Mouse (Mus musculus) liver, embryonic 12.5 days (tissue): ENCODE data around the gene BC003965. TPM values are rescaled to one million over a fixed set of nuclear protein-coding genes. Genes with fewer than 3 reads are reported as not detected.
A peak's percentile ranks its signal among the peaks of the same experiment; 100 is the strongest.
"Not testable (repeated sequence)": the region's sequence is repeated elsewhere in the genome, so short reads cannot be mapped to it uniquely, and the experiment has no call there.

ENCODE experiments used
- ATAC-seq: fragments of 200-750 bp; cut with Nextera tagmentation; 2 replicates; pipeline ENCODE4 v1.8.0; 2017; ENCODE audit warnings: moderate number of reproducible peaks, mild to moderate bottlenecking, moderate library complexity
- H3K27ac ChIP-seq: fragments of 300-500 bp; sonication (generic); 2 replicates; pipeline ENCODE4 v1.5.1; 2016; ENCODE audit warnings: mild to moderate bottlenecking
- H3K27me3 ChIP-seq: fragments of 300-500 bp; sonication (generic); replicated peaks from 2 replicates; pipeline ENCODE4 v1.6.1; 2016; ENCODE audit warnings: mild to moderate bottlenecking, moderate library complexity
- H3K36me3 ChIP-seq: fragments of 300-500 bp; sonication (generic); 2 replicates; pipeline ENCODE4 v1.6.1; 2016; ENCODE audit warnings: mild to moderate bottlenecking, moderate library complexity
- H3K4me1 ChIP-seq: fragments of 300-500 bp; sonication (generic); 2 replicates; pipeline ENCODE4 v1.6.1; 2016
- H3K4me2 ChIP-seq: fragments of 300-500 bp; sonication (generic); 2 replicates; pipeline ENCODE4 v1.6.1; 2016; ENCODE audit warnings: mild to moderate bottlenecking, moderate library complexity
- H3K4me3 ChIP-seq: fragments of 300-500 bp; sonication (generic); 2 replicates; pipeline ENCODE4 v1.5.1; 2016; ENCODE audit warnings: mild to moderate bottlenecking, moderate library complexity
- H3K9ac ChIP-seq: fragments of 300-500 bp; sonication (generic); 2 replicates; pipeline ENCODE4 v1.6.1; 2016; ENCODE audit warnings: mild to moderate bottlenecking, moderate library complexity
- H3K9me3 ChIP-seq: fragments of 300-500 bp; sonication (generic); replicated peaks from 2 replicates; pipeline ENCODE4 v1.6.1; 2016; ENCODE audit warnings: mild to moderate bottlenecking, moderate library complexity
- WGBS: fragments of 180-500 bp; shearing (Covaris S2); methylation state at CpG from one replicate; pipeline ENCODE4 v1.1.7; 2016; ENCODE audit not compliant: insufficient replicate concordance; 5-methylcytosine and 5-hydroxymethylcytosine counted together
- polyA plus RNA-seq: library from polyadenylated mRNA; unstranded; fragments of >200 nt; fragmentation: Nextera tagmentation; extraction: Ambion mirVana; gene quantifications from 2 replicates; pipeline ENCODE4 v1.2.1, GENCODE M21; 2016

BC003965 gene
- polyA plus RNA-seq, 1 experiment from 2014 or later = 32.1 TPM

DNA sequence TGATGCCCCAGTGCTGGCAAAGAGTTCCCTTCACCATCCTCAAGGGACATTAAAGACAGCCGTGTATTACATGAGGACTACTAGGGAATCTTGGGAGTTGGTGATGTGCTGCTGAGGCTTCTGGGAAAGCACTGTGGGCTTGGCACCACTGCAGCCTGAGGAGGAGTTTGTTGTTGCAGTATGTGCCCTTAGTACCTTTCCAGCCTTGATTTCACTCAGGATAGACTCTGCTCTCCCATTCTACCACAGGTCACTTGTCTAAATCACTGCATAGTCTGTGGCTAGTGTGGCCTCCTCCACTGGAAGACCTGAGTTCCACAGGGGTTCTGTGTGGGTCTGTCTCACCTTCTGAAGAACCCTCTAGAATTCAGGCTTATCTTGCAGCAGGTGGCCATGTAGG lies 36.4 kb downstream of the BC003965 start:
- Histone ChIP-seq H3K4me1 (peaks cover 46% of the 10 kb centered on the region), H3K4me2 (peak overlapping the region; percentile 89; the same call in 1 of the 2 replicates)

DNA sequence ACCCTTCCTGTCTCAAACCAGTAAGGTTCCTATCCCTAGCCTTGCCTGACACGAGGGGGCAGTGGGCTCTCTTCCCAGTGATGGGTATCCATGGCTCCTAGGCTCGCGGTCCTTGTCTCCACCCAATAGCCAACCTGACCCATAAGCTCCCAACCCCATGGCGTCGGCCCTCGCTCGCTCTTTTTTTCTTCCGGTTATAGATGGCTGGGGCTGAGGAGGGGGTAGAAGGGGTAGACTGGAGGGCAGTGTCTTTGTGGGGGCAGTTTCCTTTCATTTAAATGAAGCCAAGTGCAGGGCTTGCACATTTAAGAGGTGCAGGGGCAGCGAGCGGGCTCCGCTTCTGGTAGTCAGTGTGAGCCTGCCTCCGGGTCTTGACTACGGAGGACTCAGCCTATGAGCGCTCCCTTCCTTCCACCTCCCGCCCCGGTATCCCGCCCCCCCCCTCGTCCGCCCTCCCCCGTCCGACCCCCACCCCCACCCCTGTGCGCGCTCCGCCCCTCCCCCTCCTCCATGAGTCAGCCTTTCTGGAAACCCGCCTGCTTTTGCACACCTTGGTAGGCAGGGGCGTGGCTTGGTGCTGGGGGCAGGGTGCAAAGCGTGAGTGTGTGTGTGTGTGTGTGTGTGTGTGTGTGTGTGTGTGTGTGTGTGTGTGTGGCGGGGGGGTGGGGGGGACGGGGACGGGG lies 37.6 kb downstream of the BC003965 start:
- H3K4me2 ChIP-seq = peak overlapping the region; percentile 89
- no peaks in the 10 kb centered on the region for H3K9me3 ChIP-seq
- peak overlapping the region; percentile 80 for H3K4me3 ChIP-seq
- H3K36me3 ChIP-seq = peaks cover 35% of the 10 kb centered on the region
- peaks cover 58% of the 10 kb centered on the region for H3K4me1 ChIP-seq
- under 1% methylated on average over 17 of the region's 30 CpGs for WGBS
- H3K9ac ChIP-seq = peak overlapping the region; percentile 89
- H3K27me3 ChIP-seq = no peaks in the 10 kb centered on the region
- peak; percentile 80 for ATAC-seq
- H3K27ac ChIP-seq = peak overlapping the region; percentile 99

More for the DNA sequence above, 36.4 kb downstream of the BC003965 start:
- Histone ChIP-seq H3K4me3 (no peak overlapping the region; the same call in 1 of the 2 replicates), H3K9me3 (no peaks in the 10 kb centered on the region), H3K36me3 (peaks cover 33% of the 10 kb centered on the region), H3K27ac (peak overlapping the region; percentile 99), H3K27me3 (no peaks in the 10 kb centered on the region), H3K9ac (peak overlapping the region; percentile 89; the same call in 1 of the 2 replicates)
- 79% methylated on average over 1 of the region's 1 CpGs for WGBS
- no peak for ATAC-seq

DNA sequence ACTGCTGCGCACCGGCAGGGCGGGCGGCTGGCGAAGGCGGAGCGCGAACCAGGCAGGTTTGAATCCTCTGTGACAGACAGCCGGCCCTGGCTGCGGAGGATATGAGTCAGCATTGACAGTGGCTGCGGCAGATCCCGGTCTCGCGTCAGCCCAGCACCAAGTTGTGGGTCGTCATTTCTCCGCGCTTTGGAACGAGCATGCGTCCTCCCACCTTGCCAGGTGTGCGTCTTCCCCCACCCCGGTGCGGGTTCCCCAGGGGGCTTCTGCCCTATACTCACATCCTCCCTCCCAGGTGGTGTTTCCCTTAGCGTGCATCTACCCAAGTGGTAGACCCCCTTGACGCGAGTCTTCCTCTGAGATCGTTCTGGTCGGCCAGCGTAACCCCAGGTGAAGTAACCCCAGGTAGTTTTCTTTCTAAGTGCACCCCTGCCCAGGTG lies 38.2 kb downstream of the BC003965 start:
- peak overlapping the region; percentile 89 for H3K9ac ChIP-seq
- 3% methylated on average over 16 of the region's 28 CpGs for WGBS

DNA sequence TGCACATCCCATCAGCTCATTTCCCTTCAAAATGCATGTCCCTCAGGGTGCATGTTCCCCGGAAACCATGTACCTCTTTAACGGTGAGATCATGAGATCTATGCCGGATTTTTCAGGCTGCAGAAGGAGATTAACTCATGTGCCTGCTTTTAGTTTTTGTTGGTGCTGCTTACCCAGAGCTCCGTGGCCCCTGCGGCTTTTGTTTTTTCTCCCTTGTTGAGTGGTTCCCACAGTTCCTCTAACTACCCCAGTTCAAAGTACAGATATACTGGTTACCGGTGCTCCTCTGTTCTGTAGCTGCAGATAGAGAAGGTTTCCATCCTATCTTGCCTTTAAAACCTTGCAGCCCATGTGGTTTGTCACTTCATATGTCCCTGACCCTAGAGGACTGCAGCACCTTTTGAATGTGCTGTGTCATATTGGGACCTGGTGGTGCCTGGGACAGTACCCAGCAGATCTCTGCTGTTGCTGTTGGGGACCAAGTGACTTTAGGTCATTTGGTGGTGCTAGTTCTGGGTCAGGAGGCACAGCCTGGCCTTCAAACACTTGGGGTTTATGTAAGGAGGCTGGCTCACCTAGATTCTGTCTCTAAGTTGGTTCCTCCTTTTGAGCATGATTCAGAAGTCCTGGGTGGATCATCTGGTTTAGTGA lies 38.7 kb downstream of the BC003965 start:
- no peaks in the 10 kb centered on the region for H3K9me3 ChIP-seq
- peak overlapping the region; percentile 89 for H3K4me2 ChIP-seq
- peak overlapping the region; percentile 99 for H3K27ac ChIP-seq
- peak overlapping the region; percentile 80 for H3K4me3 ChIP-seq
- H3K4me1 ChIP-seq = peaks cover 69% of the 10 kb centered on the region
- ATAC-seq = peak; percentile 64
- peak overlapping the region; percentile 89 for H3K9ac ChIP-seq
- no peaks in the 10 kb centered on the region for H3K27me3 ChIP-seq
- H3K36me3 ChIP-seq = peaks cover 36% of the 10 kb centered on the region
- WGBS = 8% methylated on average over 6 of the region's 6 CpGs

More for the DNA sequence above, 38.2 kb downstream of the BC003965 start:
- H3K4me2 ChIP-seq = peak overlapping the region; percentile 89
- peaks cover 64% of the 10 kb centered on the region for H3K4me1 ChIP-seq
- peak; percentile 68 for ATAC-seq
- H3K36me3 ChIP-seq = peaks cover 36% of the 10 kb centered on the region
- H3K9me3 ChIP-seq, H3K27me3 ChIP-seq: not testable (repeated sequence)
- H3K27ac ChIP-seq = peak overlapping the region; percentile 99
- peak overlapping the region; percentile 80 for H3K4me3 ChIP-seq

DNA sequence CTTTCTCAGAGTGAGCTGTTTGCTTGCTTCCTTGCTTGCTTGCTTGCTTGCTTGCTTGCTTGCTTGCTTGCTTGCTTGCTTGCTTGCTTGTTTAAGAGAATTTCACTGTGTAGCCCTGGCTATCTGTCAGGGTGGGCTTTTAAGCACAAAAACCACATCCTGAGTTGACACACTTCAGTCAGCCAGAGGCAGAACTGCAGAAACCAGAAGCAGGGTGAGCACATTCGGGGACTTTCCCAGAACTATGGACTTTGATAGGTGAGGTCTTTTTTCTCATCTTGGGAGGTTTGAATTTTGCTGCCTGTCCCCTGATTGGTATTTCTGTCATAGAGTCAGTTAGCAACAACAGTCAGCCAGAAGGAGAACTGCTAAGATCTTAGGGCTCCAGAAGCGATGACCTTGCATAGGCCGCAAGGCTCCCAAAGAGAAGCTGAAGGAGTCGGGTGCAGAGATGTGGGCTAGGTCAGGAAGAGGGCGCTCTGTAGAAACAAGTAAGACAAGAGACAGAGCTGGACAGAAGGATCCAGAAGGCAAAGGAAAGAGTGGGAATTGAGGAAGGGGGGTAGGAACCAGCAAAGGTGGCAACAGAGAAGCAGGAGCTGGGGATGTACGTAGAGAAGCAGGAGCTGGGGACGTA lies 40.4 kb downstream of the BC003965 start:
- peaks cover 74% of the 10 kb centered on the region for H3K4me1 ChIP-seq
- H3K27ac ChIP-seq = peak overlapping the region; percentile 99
- ATAC-seq = no peak
- peak overlapping the region; percentile 89 for H3K9ac ChIP-seq
- peaks cover 40% of the 10 kb centered on the region for H3K36me3 ChIP-seq
- WGBS = 56% methylated on average over 7 of the region's 7 CpGs
- H3K4me2 ChIP-seq = peak overlapping the region; percentile 89
- peak overlapping the region; percentile 80 for H3K4me3 ChIP-seq
- H3K27me3 ChIP-seq = no peaks in the 10 kb centered on the region
- no peaks in the 10 kb centered on the region for H3K9me3 ChIP-seq

DNA sequence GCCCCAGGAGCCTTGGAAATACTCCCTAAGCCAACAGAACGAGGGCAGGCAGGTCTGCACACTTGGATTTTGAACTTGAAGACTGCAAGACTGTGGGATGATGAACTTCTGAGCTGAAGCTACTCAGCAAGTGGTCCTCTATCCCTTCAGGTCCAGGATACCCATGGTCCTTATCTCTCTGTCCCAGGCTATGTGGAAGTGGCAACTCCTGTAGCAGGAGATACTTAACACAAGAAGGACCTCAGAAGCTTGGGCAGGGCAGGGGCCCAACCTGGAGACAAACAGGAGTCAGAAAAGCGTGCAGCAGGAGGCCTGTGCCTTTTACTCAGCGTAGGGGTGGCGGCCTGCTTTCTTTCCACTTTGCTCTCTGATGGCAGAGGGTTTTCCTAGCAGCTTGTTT lies 41.3 kb downstream of the BC003965 start:
- Histone ChIP-seq H3K9me3 (no peaks in the 10 kb centered on the region), H3K27me3 (no peaks in the 10 kb centered on the region), H3K9ac (peak overlapping the region; percentile 89), H3K4me2 (peak overlapping the region; percentile 89), H3K27ac (peak overlapping the region; percentile 99), H3K36me3 (peaks cover 50% of the 10 kb centered on the region), H3K4me3 (peak overlapping the region; percentile 80), H3K4me1 (peaks cover 69% of the 10 kb centered on the region)
- WGBS = 26% methylated on average over 4 of the region's 4 CpGs
- ATAC-seq = peak; percentile 76

DNA sequence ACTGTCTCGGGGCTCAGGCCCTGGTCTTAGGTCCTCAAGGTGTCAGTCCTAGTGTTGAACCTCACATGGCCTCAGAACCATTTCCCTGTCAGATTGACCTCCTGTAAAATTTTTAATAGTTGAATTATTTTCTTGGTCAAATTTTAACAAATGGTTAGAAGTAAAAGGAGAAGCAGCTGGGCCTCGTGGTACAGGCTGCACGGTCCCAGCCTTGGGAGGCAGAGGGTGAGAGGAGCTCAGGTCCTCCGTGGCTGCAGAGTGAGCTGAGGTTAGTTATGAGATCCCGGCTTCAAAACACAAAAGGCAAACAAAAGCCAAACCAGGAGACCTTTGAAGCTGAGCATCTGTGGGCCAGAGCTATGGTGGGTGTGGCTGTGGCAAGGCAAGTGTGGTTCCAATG lies 43.6 kb downstream of the BC003965 start:
- Histone ChIP-seq H3K4me1 (peaks cover 57% of the 10 kb centered on the region), H3K9me3 (no peaks in the 10 kb centered on the region), H3K36me3 (peaks cover 60% of the 10 kb centered on the region), H3K27me3 (no peaks in the 10 kb centered on the region), H3K4me2 (peak overlapping the region; percentile 89), H3K27ac (peak overlapping the region; percentile 99; the same call in 1 of the 2 replicates), H3K9ac (no peak overlapping the region; the same call in 1 of the 2 replicates), H3K4me3 (no peak overlapping the region)
- 91% methylated on average over 5 of the region's 5 CpGs for WGBS
- ATAC-seq = no peak

DNA sequence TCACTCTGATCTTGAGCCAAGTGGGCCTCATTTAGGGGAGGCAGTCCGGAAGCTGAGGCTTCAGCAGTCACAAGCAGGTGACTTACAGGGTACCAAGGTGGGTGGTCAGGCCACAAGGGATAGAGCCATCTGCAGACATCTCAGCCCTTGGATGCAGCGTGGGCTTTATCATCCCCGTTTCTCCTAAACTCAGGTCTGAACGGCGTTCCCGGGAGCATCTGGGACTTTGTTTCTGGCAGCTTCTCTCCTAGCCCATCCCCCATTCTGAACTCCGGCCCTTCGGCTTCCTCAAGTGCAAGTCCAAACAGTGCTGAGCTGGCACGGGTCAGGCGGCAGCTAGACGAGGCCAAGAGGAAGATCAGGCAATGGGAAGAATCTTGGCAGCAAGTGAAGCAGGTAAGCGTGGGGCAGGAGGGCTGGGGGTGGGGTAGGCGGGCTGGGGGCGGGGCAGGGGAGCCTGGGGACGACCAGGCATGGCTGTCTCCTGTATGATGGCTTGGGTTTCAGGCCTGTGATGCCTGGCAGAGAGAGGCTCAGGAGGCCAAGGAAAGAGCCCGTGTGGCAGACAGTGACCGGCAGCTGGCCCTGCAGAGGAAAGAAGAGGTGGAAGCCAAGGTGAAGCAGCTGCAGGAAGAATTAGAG lies 45.8 kb downstream of the BC003965 start:
- not testable (repeated sequence) for H3K4me2 ChIP-seq, H3K27ac ChIP-seq, H3K9me3 ChIP-seq, H3K9ac ChIP-seq, ATAC-seq, H3K4me3 ChIP-seq, H3K27me3 ChIP-seq
- peaks cover 37% of the 10 kb centered on the region for H3K4me1 ChIP-seq
- WGBS = 75% methylated on average over 17 of the region's 17 CpGs
- H3K36me3 ChIP-seq = peaks cover 69% of the 10 kb centered on the region

DNA sequence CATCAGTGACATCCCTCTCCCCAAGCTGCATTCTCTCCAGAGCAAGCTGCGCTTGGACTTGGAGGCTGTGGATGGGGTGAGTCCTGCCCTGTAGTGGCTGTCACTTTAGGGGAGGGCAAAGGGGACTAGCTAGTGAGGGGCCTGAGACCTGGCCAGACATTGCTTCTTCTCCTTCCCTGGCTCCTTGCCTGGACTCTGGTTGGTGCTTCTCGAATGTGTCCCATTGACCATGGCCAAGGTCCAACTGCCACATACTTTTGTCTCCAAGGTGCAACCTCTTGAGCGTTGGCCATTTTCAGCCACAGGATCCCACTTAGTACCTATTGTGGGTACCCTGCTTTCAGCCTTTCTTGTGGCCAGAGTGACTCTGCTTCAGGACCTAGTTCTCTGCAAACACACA lies 46.3 kb downstream of the BC003965 start:
- Histone ChIP-seq H3K9ac (no peak overlapping the region), H3K9me3 (no peaks in the 10 kb centered on the region), H3K27ac (no peak overlapping the region), H3K27me3 (no peaks in the 10 kb centered on the region), H3K4me2 (no peak overlapping the region), H3K4me1 (peaks cover 31% of the 10 kb centered on the region), H3K36me3 (peaks cover 75% of the 10 kb centered on the region), H3K4me3 (no peak overlapping the region)
- no peak for ATAC-seq
- 95% methylated on average over 3 of the region's 3 CpGs for WGBS

DNA sequence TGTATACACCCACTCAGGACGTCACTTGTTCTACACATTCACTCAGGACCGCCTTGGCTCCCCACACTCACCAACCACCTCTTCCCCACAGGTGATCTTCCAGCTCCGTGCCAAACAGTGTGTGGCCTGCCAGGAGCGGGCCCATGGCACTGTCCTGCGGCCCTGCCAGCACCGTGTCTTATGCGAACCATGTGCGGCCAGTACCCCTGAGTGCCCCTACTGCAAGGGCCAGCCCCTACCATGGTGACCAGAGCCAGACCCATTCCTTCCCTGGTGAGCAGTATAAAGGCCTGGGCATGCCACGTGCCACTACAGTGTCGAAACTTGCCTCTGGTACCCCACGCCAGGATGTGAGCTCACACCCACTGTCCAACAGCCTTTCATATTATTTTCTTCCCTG lies 47.3 kb downstream of the BC003965 start:
- not testable (repeated sequence) for H3K27ac ChIP-seq, H3K4me2 ChIP-seq, H3K9ac ChIP-seq, H3K9me3 ChIP-seq, H3K4me3 ChIP-seq, ATAC-seq, H3K27me3 ChIP-seq
- Histone ChIP-seq H3K4me1 (peaks cover 22% of the 10 kb centered on the region), H3K36me3 (peaks cover 73% of the 10 kb centered on the region)
- 90% methylated on average over 7 of the region's 11 CpGs for WGBS

DNA sequence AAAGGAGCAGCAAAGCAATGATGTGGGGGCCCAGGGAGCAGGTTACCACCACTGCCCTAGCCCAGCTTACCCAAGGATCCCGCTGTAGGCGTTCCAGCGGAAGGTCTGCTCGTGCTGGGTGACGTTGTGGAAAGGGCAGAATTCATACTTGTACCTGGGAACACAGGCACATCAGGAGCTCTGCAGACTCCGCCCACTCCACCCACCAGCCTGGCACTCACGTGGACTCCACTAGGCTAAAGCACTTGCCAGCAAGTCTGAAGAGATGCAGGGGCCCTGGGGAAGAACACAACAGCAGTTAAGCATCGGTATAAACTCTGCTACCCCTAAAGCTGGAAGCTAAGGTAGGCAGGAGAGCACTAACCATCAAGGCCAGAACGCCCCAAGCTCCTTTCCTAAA lies 51.3 kb downstream of the BC003965 start:
- H3K9ac ChIP-seq = no peak overlapping the region
- H3K4me1 ChIP-seq = peaks cover 12% of the 10 kb centered on the region
- 82% methylated on average over 9 of the region's 9 CpGs for WGBS
- H3K9me3 ChIP-seq = no peaks in the 10 kb centered on the region
- no peak overlapping the region for H3K4me3 ChIP-seq
- no peak overlapping the region for H3K27ac ChIP-seq
- H3K4me2 ChIP-seq = no peak overlapping the region
- H3K36me3 ChIP-seq = peaks cover 33% of the 10 kb centered on the region
- no peaks in the 10 kb centered on the region for H3K27me3 ChIP-seq
- no peak for ATAC-seq
